ENCODE assay signal across 9 mouse cellular contexts in genomic region chr17:70968606-70969191, GRCm38 (mm10). TPM values are rescaled to one million over a fixed set of nuclear protein-coding genes. Genes with fewer than 3 reads are reported as not detected.
DNase-seq lines count a peak whose midpoint lies in the region; ATAC-seq and TF ChIP-seq lines count a peak whose summit lies in the region.
"Had no signal": no experiment of that assay in that cellular context is flagged by ENCODE, and none has a peak within 500 bp of the region (broad histone marks: within the 10 kb centered on the region; RNA-seq: fewer than 3 reads in every experiment).

No protein-coding gene starts in this region.

- H3K4me1 ChIP-seq in CH12.LX (ENCODE audit: control insufficient read depth in 1 of 2, insufficient read depth in 2 of 2): peaks cover 8 to 40% of the 10 kb centered on the region in 2 experiments
- peaks cover 5% of the 10 kb centered on the region for H3K4me1 ChIP-seq in forebrain, embryonic 12.5 days

- H3K9ac ChIP-seq in CH12.LX (ENCODE audit: insufficient read depth, low read depth): no peak overlapping the region; the same call in 1 of the 2 replicates
- no peak overlapping the region for H3K9ac ChIP-seq in forebrain, embryonic 12.5 days
- H3K9ac ChIP-seq: limb, embryonic 15.5 days had no signal

- dilution Hi-C loops in CH12.LX (cut with MboI; ENCODE audit: extremely low pct_ligation_motif_present, extremely low pct_unique_long_range_greater_than_20kb, low sequenced_read_pairs): no loop called here

- peak overlapping the region; percentile 50 for H3K4me2 ChIP-seq in CH12.LX (ENCODE audit: insufficient read depth, low read depth, poor library complexity, severe bottlenecking)
- H3K4me2 ChIP-seq in forebrain, embryonic 12.5 days: no peak overlapping the region
- H3K4me2 ChIP-seq: limb, embryonic 15.5 days had no signal

- in situ Hi-C loops in CH12.LX (cut with MboI; ENCODE audit: low pct_ligation_motif_present, low pct_unique_long_range_greater_than_20kb, low sequenced_read_pairs): loop anchor here (10.0 kb wide), 1 partner anchor 224 kb away; no protein-coding TSS in a partner anchor

- H3K27me3 ChIP-seq in CH12.LX (replicated peaks): no peaks in the 10 kb centered on the region
- H3K27me3 ChIP-seq in forebrain, embryonic 12.5 days: no peaks in the 10 kb centered on the region
- H3K27me3 ChIP-seq: limb, embryonic 15.5 days had no signal

- WGBS in forebrain, embryonic 12.5 days: 33% methylated on average over 8 of the region's 8 CpGs

- ATAC-seq in forebrain, embryonic 12.5 days (ENCODE audit: low FRiP score): peak; percentile 37; the same call in 1 of the 2 replicates
- ATAC-seq in megakaryocyte-erythroid progenitor cell, adult 5-6 weeks (replicated peaks; ENCODE audit: low FRiP score, low TSS enrichment, poor library complexity, severe bottlenecking): 0 out of 2 replicates have a peak, but pooled peaks have one; percentile 19

- TF ChIP-seq EP300 in CH12.LX (IDR thresholded peaks at IDR 0.05; ENCODE audit: low read length): no peak

- peak; percentile 64 for DNase-seq in heart, adult 8-10 months (ENCODE audit: low spot score)
- no peak for DNase-seq in heart, postnatal 14 days
- peak; percentile 53 for DNase-seq in CH12.LX (ENCODE audit: extremely low read depth)
- DNase-seq in testis, postnatal 14 days (ENCODE audit: low spot score): no peak
- DNase-seq in ovary, adult 18-20 months (ENCODE audit: low spot score): no peak
- no peak for DNase-seq in adrenal gland, postnatal 25 days

- H3K27ac ChIP-seq in CH12.LX (ENCODE audit: insufficient read depth, low read depth): no peak overlapping the region
- H3K27ac ChIP-seq in forebrain, embryonic 12.5 days: no peak overlapping the region
- H3K27ac ChIP-seq: limb, embryonic 15.5 days had no signal

- H3K36me3 ChIP-seq in CH12.LX (replicated peaks in 1 of 2; ENCODE audit: control insufficient read depth in 1 of 2, insufficient read depth in 1 of 2, low read length in 1 of 2): peaks cover 6 to 8% of the 10 kb centered on the region in 2 experiments
- peaks cover 8% of the 10 kb centered on the region for H3K36me3 ChIP-seq in forebrain, embryonic 12.5 days (replicated peaks)

- H3K4me3 ChIP-seq in CH12.LX (replicated peaks in 1 of 3; ENCODE audit: low read depth in 2 of 3, low read length in 2 of 3, poor library complexity in 1 of 3): no peak overlapping the region
- H3K4me3 ChIP-seq in forebrain, embryonic 12.5 days (replicated peaks): no peak overlapping the region
- H3K4me3 ChIP-seq: limb, embryonic 15.5 days had no signal

- TF ChIP-seq CTCF in CH12.LX (conservative IDR thresholded peaks at IDR 0.05 in 1 of 2, IDR thresholded peaks at IDR 0.05 in 1 of 2; ENCODE audit: low read depth in 2 of 2, low read length in 2 of 2): peak; percentile 23 to 84; a peak in 3 of 4 replicates

- no peaks in the 10 kb centered on the region for H3K79me2 ChIP-seq in CH12.LX (replicated peaks; ENCODE audit: control insufficient read depth, extremely low read depth, insufficient read depth, poor library complexity, severe bottlenecking)

- no peaks in the 10 kb centered on the region for H3K9me3 ChIP-seq in CH12.LX (replicated peaks; ENCODE audit: low read length)
- no peaks in the 10 kb centered on the region for H3K9me3 ChIP-seq in forebrain, embryonic 12.5 days
- H3K9me3 ChIP-seq: limb, embryonic 15.5 days had no signal

- no peak for TF ChIP-seq POLR2A in CH12.LX (IDR thresholded peaks at IDR 0.05; ENCODE audit: low read depth, low read length)

- intact Hi-C loops in heart, postnatal 14 days (cut with DNase I): loop anchor here (1.0 to 10.0 kb wide), 4 partner anchors 213 to 444 kb away; no protein-coding TSS in a partner anchor

- TF ChIP-seq RAD21 in CH12.LX (IDR thresholded peaks at IDR 0.05; ENCODE audit: low read depth, low read length): peak; percentile 94

TF ChIP-seq in CH12.LX, 34 proteins besides CTCF, POLR2A, EP300 and RAD21:
- TF ChIP-seq SMC3 (IDR thresholded peaks at IDR 0.05; ENCODE audit: low read depth, low read length) (peak; percentile 74), SIN3A (IDR thresholded peaks at IDR 0.05; ENCODE audit: low read length) (peak; percentile 69; the same call in 1 of the 2 replicates), MXI1 (IDR thresholded peaks at IDR 0.05; ENCODE audit: low read depth, low read length) (no peak; the same call in 1 of the 2 replicates), UBTF (IDR thresholded peaks at IDR 0.05; ENCODE audit: low read depth, low read length) (no peak), HCFC1 (IDR thresholded peaks at IDR 0.05; ENCODE audit: low read depth, low read length) (no peak), MAX (IDR thresholded peaks at IDR 0.05; ENCODE audit: low read length) (no peak), ELF1 (IDR thresholded peaks at IDR 0.05; ENCODE audit: low read depth, low read length) (no peak), ZMIZ1 (IDR thresholded peaks at IDR 0.05; ENCODE audit: low read depth, low read length) (no peak), TCF12 (IDR thresholded peaks at IDR 0.05; ENCODE audit: low read depth, low read length) (no peak), JUND (conservative IDR thresholded peaks at IDR 0.05; ENCODE audit: low read depth, low read length) (no peak), KAT2A (IDR thresholded peaks at IDR 0.05; ENCODE audit: insufficient replicate concordance, low read length) (no peak), ZNF384 (IDR thresholded peaks at IDR 0.05; ENCODE audit: low read depth, low read length) (peak; percentile 19; the same call in 1 of the 2 replicates), NRF1 (IDR thresholded peaks at IDR 0.05; ENCODE audit: low read depth, low read length) (no peak), IRF4 (IDR thresholded peaks at IDR 0.05; ENCODE audit: low read depth, low read length) (no peak), USF1 (IDR thresholded peaks at IDR 0.05; ENCODE audit: low read depth, low read length) (no peak), NELFE (IDR thresholded peaks at IDR 0.05; ENCODE audit: low read depth, low read length) (no peak), ETS1 (conservative IDR thresholded peaks at IDR 0.05; ENCODE audit: low read depth, low read length) (no peak), MEF2A (IDR thresholded peaks at IDR 0.05; ENCODE audit: borderline replicate concordance, low read depth, low read length) (peak; percentile 47; the same call in 1 of the 2 replicates), CHD2 (IDR thresholded peaks at IDR 0.05; ENCODE audit: low read length) (no peak), USF2 (conservative IDR thresholded peaks at IDR 0.05; ENCODE audit: low read depth, low read length) (no peak), RCOR1 (conservative IDR thresholded peaks at IDR 0.05; ENCODE audit: low read depth, low read length) (no peak), E2F4 (IDR thresholded peaks at IDR 0.05; ENCODE audit: insufficient replicate concordance, low read depth, low read length) (no peak), MAZ (IDR thresholded peaks at IDR 0.05; ENCODE audit: low read depth, low read length) (no peak), ZC3H11A (IDR thresholded peaks at IDR 0.05; ENCODE audit: low read depth, low read length) (peak; percentile 54; the same call in 1 of the 2 replicates), PAX5 (IDR thresholded peaks at IDR 0.05; ENCODE audit: low read length) (no peak)

RNA-seq across cellular contexts. Expression of gene Myom1, which starts 33.7 kb away (rescaled TPM):
- 1,000 to 10,000 TPM; 1,005 to 1,153 (median 1,086) TPM for total RNA-seq in heart, adult 8-10 months (2022)
- 1,000 to 10,000 TPM; 1,141 to 1,154 TPM for total RNA-seq in heart, postnatal 14 days (2021)
- total RNA-seq in CH12.LX (2012; rRNA removed) (0.42 and 0.55 TPM in 2 replicates), CH12.LX (2014; rRNA removed) (0.26 TPM in 2 replicates)
- 0.86 and 0.93 TPM in 2 replicates for polyA plus RNA-seq in CH12.LX (2012; ENCODE audit: insufficient read length, low read depth)
- polyA plus RNA-seq in forebrain, embryonic 12.5 days (2016; fragmentation: Nextera tagmentation; extraction: Ambion mirVana): 1.7 and 2.0 TPM in 2 replicates
- 2.8 and 9.2 TPM in 2 replicates for total RNA-seq in megakaryocyte-erythroid progenitor cell, adult 5-6 weeks (2014; fragmentation: Nextera tagmentation)
- total RNA-seq in megakaryocyte-erythroid progenitor cell, adult 5-6 weeks (2017): 1.0 and 1.9 TPM in 2 replicates
- total RNA-seq in adrenal gland, postnatal 25 days (2021): 2.9 and 4.6 TPM in 2 replicates

RNA-seq across cellular contexts. Expression of gene Myl12a, which starts 34.0 kb away (rescaled TPM):
- total RNA-seq in heart, adult 8-10 months (2022): 1,000 to 10,000 TPM in 3 of 4 experiments, 100 to 1,000 TPM in 1; 878 to 1,206 (median 1,167) TPM
- total RNA-seq in heart, postnatal 14 days (2021): 100 to 1,000 TPM; 728 to 823 TPM
- total RNA-seq in CH12.LX (2012; rRNA removed): 163 and 171 TPM in 2 replicates
- 246 and 279 TPM in 2 replicates for total RNA-seq in CH12.LX (2014; rRNA removed)
- polyA plus RNA-seq in CH12.LX (2012; ENCODE audit: insufficient read length, low read depth): 280 and 285 TPM in 2 replicates
- 265 and 294 TPM in 2 replicates for polyA plus RNA-seq in forebrain, embryonic 12.5 days (2016; fragmentation: Nextera tagmentation; extraction: Ambion mirVana)
- total RNA-seq in megakaryocyte-erythroid progenitor cell, adult 5-6 weeks (2014; fragmentation: Nextera tagmentation): 185 and 246 TPM in 2 replicates
- 162 and 168 TPM in 2 replicates for total RNA-seq in megakaryocyte-erythroid progenitor cell, adult 5-6 weeks (2017)
- 231 and 295 TPM in 2 replicates for total RNA-seq in adrenal gland, postnatal 25 days (2021)

Comparison
In these comparisons a context has a peak if more than half of its experiments do, and no peak if none do; other contexts are left out.
1. DNase-seq: peak in heart, adult 8-10 months (single experiment) and CH12.LX (single experiment); none in heart, postnatal 14 days (0 of 2), testis, postnatal 14 days (single experiment), ovary, adult 18-20 months (single experiment) and adrenal gland, postnatal 25 days (single experiment).
2. RNA of gene Myom1, which starts 33.7 kb away (total RNA-seq): 1,141 to 1,154 TPM in heart, postnatal 14 days and 1,005 to 1,153 TPM in heart, adult 8-10 months; 1.0 to 9.2 TPM in megakaryocyte-erythroid progenitor cell, adult 5-6 weeks, 2.9 to 4.6 TPM in adrenal gland, postnatal 25 days and 0.26 to 0.55 TPM in CH12.LX; every median in the first group is over 10 times any median in the second.